Mouse (Mus musculus) layer of hippocampus, adult 6 months (tissue): ENCODE results near the gene Ubap2. TPM values are rescaled to one million over a fixed set of nuclear protein-coding genes. Genes with fewer than 3 reads are reported as not detected.

Experiments
- long read RNA-seq, 2 experiments: library from polyadenylated mRNA; unstranded; transcript quantifications; one replicate each; pipeline ENCODE4 v2.0.0; 2019 to 2020
- polyA plus RNA-seq: library from polyadenylated mRNA; unstranded; fragments of <200 nt; fragmentation: Nextera tagmentation; gene quantifications from 2 replicates; pipeline ENCODE4 v1.2.3, GENCODE M21; 2021

Ubap2 gene
- 16.2 and 17.2 TPM in 2 replicates for polyA plus RNA-seq
- long read RNA-seq, experiment 1, full-length matches to known transcripts, result 4 of 21 reads
- long read RNA-seq, experiment 1, partial matches to known transcripts, result 14 of 21 reads
- long read RNA-seq, experiment 1, other reads (novel, unspliced or antisense), result 3 of 21 reads
- long read RNA-seq, experiment 2, full-length matches to known transcripts, result 32 of 82 reads
- long read RNA-seq, experiment 2, partial matches to known transcripts, result 25 of 82 reads
- long read RNA-seq, experiment 2, other reads (novel, unspliced or antisense), result 25 of 82 reads

GRCm38 (mm10) chr4:41274980-41275850 is at the start of gene Ubap2:
Ubap2 (minus strand) TSS chr4:41275144.

GRCm38 (mm10) chr4:41314141-41315129 is 39.5 kb upstream of the Ubap2 start, which contains the start of gene Dcaf12:
Dcaf12 (minus strand) TSS chr4:41314889.

Other genes with a start within 250 kb of the Ubap2 start
- not detected in 2 replicates for gene Aqp7, start 227.0 kb downstream of the Ubap2 start, polyA plus RNA-seq
- gene Aqp3, start 177.0 kb downstream of the Ubap2 start, polyA plus RNA-seq, result not detected in 2 replicates
- gene Nol6, start 150.7 kb downstream of the Ubap2 start, polyA plus RNA-seq, result 46.6 and 51.3 TPM in 2 replicates
- 18.9 and 19.5 TPM in 2 replicates for gene Ube2r2, start 139.4 kb downstream of the Ubap2 start, polyA plus RNA-seq
- gene Dcaf12, start 39.7 kb upstream of the Ubap2 start, polyA plus RNA-seq, result 34.8 and 40.0 TPM in 2 replicates
- gene Ubap1, start 73.9 kb upstream of the Ubap2 start, polyA plus RNA-seq, result 18.0 and 22.2 TPM in 2 replicates
- gene Kif24, start 189.7 kb upstream of the Ubap2 start, polyA plus RNA-seq, result 0.48 and 0.67 TPM in 2 replicates
- 99.2 and 101 TPM in 2 replicates for gene Nudt2, start 190.0 kb upstream of the Ubap2 start, polyA plus RNA-seq
- gene AI464131, start 227.9 kb upstream of the Ubap2 start, polyA plus RNA-seq, result 13.9 and 17.0 TPM in 2 replicates
- 17.0 and 32.8 TPM in 2 replicates for gene 1110017D15Rik, start 242.2 kb upstream of the Ubap2 start, polyA plus RNA-seq